Mouse (Mus musculus) E14TG2a.4 (cell line): ENCODE measurements at regions not wholly inside any gene's neighbourhood (a gene's known extent, or its start where the extent isn't known, plus 50 kb on each side); places are given as distances from the start of the nearest gene placed in this dataset.
"Not testable (repeated sequence)": the region's sequence is repeated elsewhere in the genome, so short reads cannot be mapped to it uniquely, and the experiment has no call there.

ENCODE experiments used
- H3K27me3 ChIP-seq: 2 replicates; pipeline ENCODE4 v1.6.1; 2014; ENCODE audit warnings: low read length, control low read depth; ENCODE audit not compliant: insufficient read depth
- H3K36me3 ChIP-seq: 2 replicates; pipeline ENCODE4 v1.6.1; 2014; ENCODE audit warnings: low read length, control low read depth; ENCODE audit not compliant: insufficient read depth
- H3K4me1 ChIP-seq: replicated peaks from 2 replicates; pipeline ENCODE4 v1.6.1; 2014; ENCODE audit warnings: low read depth, low read length, control low read depth
- H3K4me3 ChIP-seq: replicated peaks from 2 replicates; pipeline ENCODE4 v1.5.1; 2014; ENCODE audit warnings: mild to moderate bottlenecking, low read length
- H3K9me3 ChIP-seq: 2 replicates; pipeline ENCODE4 v1.6.1; 2014; ENCODE audit warnings: low read length, control low read depth
- CTCF ChIP-seq: conservative IDR thresholded peaks from 2 replicates; pipeline ENCODE4 v1.5.1; 2014; ENCODE audit warnings: low read length
- NANOG ChIP-seq: IDR thresholded peaks from 2 replicates; pipeline ENCODE4 v1.6.1; 2014; ENCODE audit warnings: borderline replicate concordance, low read length, mixed read lengths
- POU5F1 ChIP-seq: IDR thresholded peaks from 2 replicates; pipeline ENCODE4 v1.6.1; 2014; ENCODE audit warnings: low read length, borderline replicate concordance

GRCm38 (mm10) chr1:47164417-47164816 is 271.8 kb upstream of the Slc39a10 start:
- Histone ChIP-seq H3K4me3 (no peak overlapping the region), H3K4me1 (0 out of 2 replicates have a peak, but pooled peaks cover 5% of the 10 kb centered on the region), H3K36me3 (no peaks in the 10 kb centered on the region), H3K9me3 (peaks cover 3% of the 10 kb centered on the region; the same call in 1 of the 2 replicates), H3K27me3 (no peaks in the 10 kb centered on the region)
- TF ChIP-seq POU5F1 (no peak), CTCF (no peak), NANOG (no peak)

- no peaks in the 10 kb centered on the region for H3K36me3 ChIP-seq
- no peaks in the 10 kb centered on the region for H3K27me3 ChIP-seq
- H3K4me3 ChIP-seq: no peak overlapping the region
- 0 out of 2 replicates have a peak, but pooled peaks cover 5% of the 10 kb centered on the region for H3K4me1 ChIP-seq
- peaks cover 3% of the 10 kb centered on the region; the same call in 1 of the 2 replicates for H3K9me3 ChIP-seq
- TF ChIP-seq NANOG: no peak
- TF ChIP-seq CTCF: no peak
- no peak for TF ChIP-seq POU5F1
These were observed 271.3 kb upstream of the Slc39a10 start for GRCm38 (mm10) chr1:47163808-47164410.

GRCm38 (mm10) chr1:47130031-47130430 is 237.4 kb upstream of the Slc39a10 start:
- not testable (repeated sequence) for H3K4me1 ChIP-seq, H3K27me3 ChIP-seq, H3K36me3 ChIP-seq, H3K9me3 ChIP-seq, H3K4me3 ChIP-seq

- Histone ChIP-seq H3K27me3 (no peaks in the 10 kb centered on the region), H3K36me3 (no peaks in the 10 kb centered on the region), H3K9me3 (peaks cover 16% of the 10 kb centered on the region; the same call in 1 of the 2 replicates), H3K4me1 (no peaks in the 10 kb centered on the region), H3K4me3 (no peak overlapping the region)
- TF ChIP-seq NANOG (no peak), CTCF (no peak), POU5F1 (no peak)
These were observed 227.0 kb upstream of the Slc39a10 start for GRCm38 (mm10) chr1:47119636-47120035.

- H3K27me3 ChIP-seq, H3K4me1 ChIP-seq, H3K4me3 ChIP-seq, H3K36me3 ChIP-seq: not testable (repeated sequence)
- peaks cover 16% of the 10 kb centered on the region; the same call in 1 of the 2 replicates for H3K9me3 ChIP-seq
These were observed 224.0 kb upstream of the Slc39a10 start for GRCm38 (mm10) chr1:47116681-47117080.

- no peaks in the 10 kb centered on the region for H3K36me3 ChIP-seq
- no peak for TF ChIP-seq NANOG
- TF ChIP-seq POU5F1: no peak
- no peaks in the 10 kb centered on the region for H3K27me3 ChIP-seq
- H3K9me3 ChIP-seq: peaks cover 10% of the 10 kb centered on the region; the same call in 1 of the 2 replicates
- H3K4me3 ChIP-seq: no peak overlapping the region
- H3K4me1 ChIP-seq: no peaks in the 10 kb centered on the region
These were observed 219.8 kb upstream of the Slc39a10 start for GRCm38 (mm10) chr1:47112494-47112893.

GRCm38 (mm10) chr1:47104055-47104454 is 211.4 kb upstream of the Slc39a10 start:
- Histone ChIP-seq H3K36me3 (no peaks in the 10 kb centered on the region), H3K27me3 (no peaks in the 10 kb centered on the region), H3K4me1 (no peaks in the 10 kb centered on the region), H3K4me3 (no peak overlapping the region), H3K9me3 (peaks cover 10% of the 10 kb centered on the region)
- TF ChIP-seq NANOG: no peak
- TF ChIP-seq POU5F1: no peak
- TF ChIP-seq CTCF: no peak

GRCm38 (mm10) chr1:47103321-47103988 is 210.8 kb upstream of the Slc39a10 start:
- TF ChIP-seq POU5F1: no peak
- no peak for TF ChIP-seq NANOG
- TF ChIP-seq CTCF: no peak

GRCm38 (mm10) chr1:47097084-47097996 is 204.7 kb upstream of the Slc39a10 start:
- TF ChIP-seq POU5F1 (no peak), NANOG (no peak), CTCF (no peak)
- Histone ChIP-seq H3K4me1 (no peaks in the 10 kb centered on the region), H3K27me3 (no peaks in the 10 kb centered on the region), H3K9me3 (peaks cover 3% of the 10 kb centered on the region; the same call in 1 of the 2 replicates), H3K4me3 (no peak overlapping the region), H3K36me3 (no peaks in the 10 kb centered on the region)

More at GRCm38 (mm10) chr1:47103321-47103988, 210.8 kb upstream of the Slc39a10 start:
- Histone ChIP-seq H3K9me3 (peaks cover 11% of the 10 kb centered on the region), H3K27me3 (no peaks in the 10 kb centered on the region), H3K4me1 (no peaks in the 10 kb centered on the region), H3K36me3 (no peaks in the 10 kb centered on the region), H3K4me3 (no peak overlapping the region)
